Mouse (Mus musculus) E14TG2a.4 (cell line): ENCODE results near the gene Asap3.

Source experiments
- CTCF ChIP-seq: conservative IDR thresholded peaks from 2 replicates; pipeline ENCODE4 v1.5.1; 2014; ENCODE audit warnings: low read length
- NANOG ChIP-seq: IDR thresholded peaks from 2 replicates; pipeline ENCODE4 v1.6.1; 2014; ENCODE audit warnings: borderline replicate concordance, low read length, mixed read lengths

DNA sequence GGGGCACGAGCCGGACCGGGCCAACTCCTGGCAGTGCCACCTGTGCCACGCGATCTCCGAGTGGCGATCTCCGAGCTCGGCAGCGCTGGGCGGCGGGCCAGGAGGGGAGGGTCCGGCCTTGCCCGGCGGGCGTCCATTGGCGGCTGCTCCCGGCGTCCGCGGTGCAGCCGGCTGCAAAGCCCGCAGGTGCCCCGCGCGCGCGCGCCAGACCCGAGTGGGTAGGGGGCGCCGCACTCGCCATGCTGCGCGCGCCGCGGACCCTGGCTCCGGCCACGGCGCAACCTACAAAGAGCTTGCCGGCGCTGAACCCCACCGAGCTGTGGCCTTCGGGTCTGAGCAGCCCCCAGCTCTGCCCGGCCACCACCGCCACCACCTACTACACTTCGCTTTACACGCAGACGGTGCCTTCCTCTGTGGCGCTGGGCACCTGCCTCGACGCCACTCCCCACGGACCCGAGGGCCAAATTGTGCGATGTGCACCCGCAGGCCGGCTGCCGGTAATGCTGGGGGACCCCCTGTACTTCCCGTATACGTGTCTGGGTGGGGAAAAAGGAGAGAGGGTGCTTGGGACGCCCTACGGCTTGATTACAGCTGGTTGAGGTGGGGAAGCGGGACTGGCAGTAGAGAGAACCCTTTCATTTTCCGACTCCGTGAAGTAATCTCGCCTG lies 33.5 kb upstream of the Asap3 start:
- TF ChIP-seq CTCF, result no peak
- TF ChIP-seq NANOG, result no peak
